Mouse (Mus musculus) megakaryocyte, adult 5-6 weeks (primary cell): ENCODE results near the gene Ntrk1. TPM values are rescaled to one million over a fixed set of nuclear protein-coding genes. Genes with fewer than 3 reads are reported as not detected.

ENCODE experiments used
- ATAC-seq: 2 replicates; pipeline ENCODE4 v1.8.0; 2016; ENCODE audit warnings: mild to moderate bottlenecking, inconsistent platforms; ENCODE audit not compliant: poor library complexity, severe bottlenecking
- total RNA-seq, 2 experiments: library from RNA; stranded (forward) in 1 of 2; stranded (reverse) in 1 of 2; fragments of 153-499, 151-499 nt in 1 of 2; fragments of 221-1000, 200-1000 nt in 1 of 2; gene quantifications; 2 replicates each; pipeline versions ENCODE4 v1.2.3 to v1.2.4; 2015 to 2017

Gene Ntrk1
- total RNA-seq, 2 experiments from 2014 or later, result not detected

- no peak for ATAC-seq
Observed at GRCm38 (mm10) chr3:87789248-87789647, 5.7 kb downstream of the Ntrk1 start.

- no peak for ATAC-seq
Observed at GRCm38 (mm10) chr3:87785626-87786214, 9.2 kb downstream of the Ntrk1 start.

- ATAC-seq, result no peak
Observed at GRCm38 (mm10) chr3:87785156-87785555, 9.8 kb downstream of the Ntrk1 start.

GRCm38 (mm10) chr3:87783282-87784023, 11.5 kb downstream of the Ntrk1 start:
- no peak for ATAC-seq

- ATAC-seq, result no peak
Observed at GRCm38 (mm10) chr3:87779086-87779485, 15.9 kb downstream of the Ntrk1 start.

GRCm38 (mm10) chr3:87778283-87778682, 16.7 kb downstream of the Ntrk1 start:
- ATAC-seq, result no peak

- ATAC-seq, result no peak
Observed at GRCm38 (mm10) chr3:87771088-87771487, 23.9 kb downstream of the Ntrk1 start.

- peak; percentile 61 for ATAC-seq
Observed at GRCm38 (mm10) chr3:87770280-87770679, 24.7 kb downstream of the Ntrk1 start.

GRCm38 (mm10) chr3:87769506-87769905, 25.5 kb downstream of the Ntrk1 start:
- ATAC-seq, result no peak

GRCm38 (mm10) chr3:87768844-87769243, 26.1 kb downstream of the Ntrk1 start:
- peak; percentile 80 for ATAC-seq

GRCm38 (mm10) chr3:87768431-87768830, 26.5 kb downstream of the Ntrk1 start:
- ATAC-seq, result no peak

GRCm38 (mm10) chr3:87767764-87768163, 27.2 kb downstream of the Ntrk1 start:
- no peak for ATAC-seq

GRCm38 (mm10) chr3:87766284-87766667, 28.7 kb downstream of the Ntrk1 start:
- no peak for ATAC-seq

- ATAC-seq, result no peak
Observed at GRCm38 (mm10) chr3:87765631-87766283, 29.2 kb downstream of the Ntrk1 start.

- ATAC-seq, result peak; percentile 70
Observed at GRCm38 (mm10) chr3:87765091-87765490, 29.9 kb downstream of the Ntrk1 start.

- ATAC-seq, result no peak
Observed at GRCm38 (mm10) chr3:87764506-87764905, 30.5 kb downstream of the Ntrk1 start.

- ATAC-seq, result no peak
Observed at GRCm38 (mm10) chr3:87763683-87764289, 31.2 kb downstream of the Ntrk1 start.

- ATAC-seq, result no peak
Observed at GRCm38 (mm10) chr3:87763202-87763601, 31.8 kb downstream of the Ntrk1 start.

- no peak for ATAC-seq
Observed at GRCm38 (mm10) chr3:87761408-87762375, 33.3 kb downstream of the Ntrk1 start.

GRCm38 (mm10) chr3:87758641-87759040, 36.3 kb downstream of the Ntrk1 start:
- ATAC-seq, result no peak
